Mouse (Mus musculus): ENCODE data around the gene Fabp7.

- TF ChIP-seq CTCF (IDR thresholded peaks at IDR 0.05; ENCODE audit: extremely low read depth, insufficient read length, insufficient replicate concordance, low read depth, low read length) = no peak
- no peak for TF ChIP-seq POLR2A (IDR thresholded peaks at IDR 0.05; ENCODE audit: low read depth, low read length)
Observed at GRCm38 (mm10) chr10:57743606-57744016, 41.1 kb upstream of the Fabp7 start.

Data from small intestine, adult 2 months (tissue).